Mouse (Mus musculus): ENCODE measurements at regions not wholly inside any gene's neighbourhood (a gene's known extent, or its start where the extent isn't known, plus 50 kb on each side); places are given as distances from the start of the nearest gene placed in this dataset.

DNA sequence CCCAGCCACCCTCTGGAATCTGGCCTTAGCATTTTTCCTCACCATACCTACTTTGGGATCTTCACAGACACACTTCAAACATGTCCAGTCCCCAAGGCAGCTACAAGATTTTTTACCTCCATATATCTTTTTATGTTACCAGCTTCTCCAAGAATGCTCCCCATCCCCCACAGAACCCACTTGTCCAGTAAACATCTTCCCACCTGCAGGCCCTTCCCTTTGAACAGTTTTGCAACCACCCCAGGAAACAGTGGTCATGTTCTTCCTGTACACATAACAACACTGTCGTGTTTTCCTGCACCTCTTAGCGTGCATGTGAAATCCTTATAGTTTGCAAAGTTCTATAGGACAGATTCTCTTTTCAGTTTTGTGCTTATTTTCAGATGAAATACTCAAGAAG is 53.9 kb upstream of the Marcks start:
- no peak for DNase-seq (ENCODE audit: extremely low read depth, insufficient read length, low spot score)

DNA sequence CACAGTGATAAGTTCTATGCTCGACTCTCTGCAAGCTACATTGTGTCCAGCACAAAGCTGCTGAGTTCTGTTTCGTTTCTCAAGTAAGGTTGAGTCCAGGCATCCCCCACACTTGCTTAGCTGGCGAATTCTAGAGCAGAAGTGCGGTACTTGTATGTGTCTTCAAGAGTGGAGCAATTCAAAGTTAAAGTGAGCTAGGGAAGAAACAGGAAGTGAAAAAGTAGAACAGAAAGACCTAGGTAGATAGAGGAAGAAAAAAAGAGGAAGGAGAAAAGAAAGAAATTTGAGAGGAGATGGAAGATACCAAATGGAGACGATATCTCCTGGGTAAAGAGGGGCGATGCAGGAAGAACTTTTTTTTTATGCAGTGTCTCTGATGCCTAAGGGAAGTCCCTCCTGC is 51.4 kb upstream of the Marcks start:
- no peak for DNase-seq (ENCODE audit: extremely low read depth, insufficient read length, low spot score)
